Mouse (Mus musculus) CH12.LX (cell line): Measurements from ENCODE around the gene Atp13a4.

ENCODE experiments used
- BHLHE40 ChIP-seq: IDR thresholded peaks from 2 replicates; pipeline ENCODE4 v1.6.1; 2011; ENCODE audit warnings: mild to moderate bottlenecking, low read depth, low read length, improper control_type of control experiment
- CHD2 ChIP-seq: IDR thresholded peaks from 2 replicates; pipeline ENCODE4 v1.6.1; 2011; ENCODE audit warnings: low read length, improper control_type of control experiment
- CTCF ChIP-seq, 2 experiments: IDR thresholded peaks in 1 of 2; conservative IDR thresholded peaks in 1 of 2; 2 replicates each; pipeline ENCODE4 v1.5.1; 2011 to 2012; ENCODE audit warnings: low read depth in 2 of 2, low read length in 2 of 2, improper control_type of control experiment in 1 of 2, inconsistent platforms in 1 of 2, mild to moderate bottlenecking in 1 of 2, moderate library complexity in 1 of 2
- HCFC1 ChIP-seq: IDR thresholded peaks from 2 replicates; pipeline ENCODE4 v1.6.1; 2012; ENCODE audit warnings: low read depth, mild to moderate bottlenecking, inconsistent platforms, low read length, improper control_type of control experiment
- POLR2A ChIP-seq: IDR thresholded peaks from 2 replicates; pipeline ENCODE4 v1.6.1; 2011; ENCODE audit warnings: low read depth, mild to moderate bottlenecking, improper control_type of control experiment, low read length

DNA sequence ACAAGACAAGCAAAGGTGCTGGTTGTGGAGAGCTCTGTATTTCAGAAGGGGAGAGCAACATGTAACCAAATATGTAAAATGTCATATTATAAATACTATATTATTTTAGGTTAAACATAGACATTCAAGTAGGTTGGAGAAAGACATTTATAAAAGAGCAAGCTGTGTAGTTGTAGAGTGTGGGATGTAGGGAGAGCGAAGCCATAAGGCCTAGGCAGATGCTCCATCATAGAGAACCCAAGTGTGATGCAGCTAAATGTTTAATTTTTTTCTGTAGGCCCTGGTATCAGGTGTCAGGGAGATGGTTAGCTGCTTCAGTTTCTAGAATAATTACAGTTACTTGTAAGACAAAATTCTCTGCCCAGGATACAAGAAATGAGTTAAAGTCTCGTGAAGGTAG is 87.8 kb downstream of the Atp13a4 start:
- TF ChIP-seq HCFC1 (no peak), BHLHE40 (no peak), POLR2A (no peak), CTCF (conservative IDR thresholded peaks at IDR 0.05 in 1 of 2, IDR thresholded peaks at IDR 0.05 in 1 of 2; ENCODE audit: low read depth in 2 of 2, low read length in 2 of 2) (no peak), CHD2 (no peak)
